Mouse (Mus musculus) intestine, embryonic 15.5 days (tissue): Measurements from ENCODE around the gene Wnt7a. TPM values are rescaled to one million over a fixed set of nuclear protein-coding genes. Genes with fewer than 3 reads are reported as not detected.

ENCODE experiments used
- ATAC-seq: fragments of 200-750 bp; cut with Nextera tagmentation; 2 replicates; pipeline ENCODE4 v1.8.0; 2017; ENCODE audit warnings: moderate TSS enrichment, moderate library complexity
- H3K27ac ChIP-seq: fragments of 300-500 bp; sonication (generic); 2 replicates; pipeline ENCODE4 v1.5.1; 2015; ENCODE audit warnings: mild to moderate bottlenecking, inconsistent platforms
- H3K27me3 ChIP-seq: fragments of 300-500 bp; sonication (generic); replicated peaks from 2 replicates; pipeline ENCODE4 v1.6.1; 2015; ENCODE audit warnings: inconsistent platforms
- H3K36me3 ChIP-seq: fragments of 300-500 bp; sonication (generic); 2 replicates; pipeline ENCODE4 v1.6.1; 2015; ENCODE audit warnings: inconsistent platforms
- H3K4me1 ChIP-seq: fragments of 300-500 bp; sonication (generic); replicated peaks from 2 replicates; pipeline ENCODE4 v1.6.1; 2015; ENCODE audit warnings: inconsistent platforms
- H3K4me2 ChIP-seq: fragments of 300-500 bp; sonication (generic); replicated peaks from 2 replicates; pipeline ENCODE4 v1.6.1; 2015; ENCODE audit warnings: mild to moderate bottlenecking, inconsistent platforms
- H3K4me3 ChIP-seq: fragments of 300-500 bp; sonication (generic); replicated peaks from 2 replicates; pipeline ENCODE4 v1.5.1; 2015; ENCODE audit warnings: inconsistent platforms
- H3K9ac ChIP-seq: fragments of 300-500 bp; sonication (generic); 2 replicates; pipeline ENCODE4 v1.6.1; 2015; ENCODE audit warnings: inconsistent platforms
- H3K9me3 ChIP-seq: fragments of 300-500 bp; sonication (generic); 2 replicates; pipeline ENCODE4 v1.6.1; 2016; ENCODE audit warnings: inconsistent platforms
- WGBS: fragments of 180-500 bp; shearing (Covaris S2); methylation state at CpG from one replicate; pipeline ENCODE4 v1.1.7; 2015; 5-methylcytosine and 5-hydroxymethylcytosine counted together
- polyA plus RNA-seq: library from polyadenylated mRNA; unstranded; fragments of >200 nt; fragmentation: Nextera tagmentation; extraction: Ambion mirVana; gene quantifications from 2 replicates; pipeline ENCODE4 v1.2.1, GENCODE M21; 2015

Wnt7a gene
- polyA plus RNA-seq, 1 experiment from 2014 or later = not detected

DNA sequence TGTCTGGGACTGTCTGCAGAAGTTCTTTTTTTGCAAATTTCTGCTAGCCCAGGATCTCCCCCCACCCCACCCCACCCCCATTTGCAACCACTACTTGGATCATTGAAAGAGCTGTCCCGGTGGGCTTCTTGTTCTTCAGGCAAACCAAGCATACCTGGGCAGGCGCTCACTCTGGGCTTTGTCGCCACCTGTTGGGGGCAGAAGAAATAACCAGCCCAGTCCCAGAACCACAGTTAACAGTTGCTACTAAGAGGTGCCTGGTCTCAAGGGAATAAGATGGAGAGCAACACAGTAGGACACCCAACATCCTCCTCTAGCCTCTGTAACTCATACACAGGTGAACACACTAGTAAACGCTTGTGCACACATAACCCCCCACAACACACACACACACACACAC is 3.7 kb upstream of the Wnt7a start:
- Histone ChIP-seq H3K4me3 (no peak overlapping the region), H3K4me1 (peaks cover 12% of the 10 kb centered on the region), H3K27me3 (peaks cover 67% of the 10 kb centered on the region), H3K4me2 (no peak overlapping the region), H3K27ac (no peak overlapping the region), H3K9me3 (no peaks in the 10 kb centered on the region), H3K36me3 (no peaks in the 10 kb centered on the region), H3K9ac (no peak overlapping the region)
- 3% methylated on average over 4 of the region's 4 CpGs for WGBS
- no peak for ATAC-seq

DNA sequence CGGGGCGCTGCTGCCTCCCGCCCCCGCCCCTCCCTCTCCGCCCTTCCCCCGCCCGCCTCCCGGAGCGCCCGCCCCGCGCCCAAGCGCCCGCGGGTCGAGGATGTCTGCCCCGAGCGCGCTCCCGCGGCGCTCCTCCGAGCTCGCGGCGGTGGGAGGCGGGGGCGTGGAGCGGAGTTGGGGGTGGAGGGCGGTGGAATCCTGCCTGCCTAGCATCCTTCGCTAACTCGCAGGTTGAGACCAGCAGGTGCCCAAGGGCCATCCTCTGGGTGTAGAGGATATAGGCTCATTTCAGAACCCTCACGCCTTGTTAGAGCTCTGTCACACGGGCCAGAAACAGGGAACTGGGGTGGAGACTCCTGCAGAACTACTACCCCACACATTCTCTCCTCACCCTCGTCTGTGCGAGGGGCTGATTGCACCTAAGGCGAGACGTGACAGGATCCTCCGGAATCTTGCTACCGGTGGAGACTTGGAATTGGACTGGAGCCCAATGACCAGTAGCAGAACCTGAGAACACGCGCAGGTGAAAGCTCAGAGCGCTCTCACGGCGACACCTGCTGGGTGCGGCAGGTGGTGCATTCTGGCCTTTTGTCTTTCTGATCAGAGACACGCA is 312 bp upstream of the Wnt7a start:
- WGBS = under 1% methylated on average over 33 of the region's 47 CpGs
- Histone ChIP-seq H3K4me1 (peaks cover 17% of the 10 kb centered on the region), H3K9ac (no peak overlapping the region), H3K4me3 (peak overlapping the region; percentile 41), H3K36me3 (no peaks in the 10 kb centered on the region), H3K27ac (no peak overlapping the region), H3K9me3 (no peaks in the 10 kb centered on the region), H3K27me3 (peaks cover 83% of the 10 kb centered on the region), H3K4me2 (peak overlapping the region; percentile 90)
- ATAC-seq = peak; percentile 49; the same call in 1 of the 2 replicates

DNA sequence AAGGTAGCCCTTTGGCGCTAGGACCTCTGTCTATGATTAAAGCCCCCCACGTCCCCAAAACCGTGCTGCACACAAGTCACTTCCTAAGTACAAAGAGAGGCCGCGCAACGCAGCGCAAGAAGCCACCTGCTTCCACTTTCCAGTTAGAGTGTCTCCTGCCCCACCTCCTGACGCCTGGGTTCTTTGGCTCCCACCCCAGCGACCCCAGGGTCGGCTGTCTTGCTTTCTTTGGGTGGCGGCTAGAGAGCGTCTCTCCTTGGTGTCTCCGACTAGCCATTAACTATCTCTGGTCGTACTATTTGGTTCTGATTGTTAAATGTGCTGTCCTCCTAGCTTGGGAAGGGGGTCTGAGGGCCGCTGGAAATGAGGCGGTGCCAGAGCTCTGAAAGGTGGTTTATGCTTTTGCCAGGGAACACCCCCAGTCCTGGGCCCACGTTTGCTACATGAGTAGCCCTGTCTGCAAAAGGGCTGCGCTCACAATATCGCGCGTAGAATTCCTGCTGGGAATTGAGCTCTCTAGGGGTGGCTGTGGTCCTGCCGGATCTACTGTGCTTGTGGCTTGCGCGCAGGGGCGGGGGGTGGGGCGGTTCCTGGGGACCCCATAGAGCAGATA is 889 bp downstream of the Wnt7a start:
- H3K4me1 ChIP-seq = peaks cover 17% of the 10 kb centered on the region
- no peaks in the 10 kb centered on the region for H3K9me3 ChIP-seq
- no peak overlapping the region for H3K9ac ChIP-seq
- under 1% methylated on average over 26 of the region's 26 CpGs for WGBS
- no peak for ATAC-seq
- peaks cover 76% of the 10 kb centered on the region for H3K27me3 ChIP-seq
- no peaks in the 10 kb centered on the region for H3K36me3 ChIP-seq
- H3K4me3 ChIP-seq = peak overlapping the region; percentile 20; the same call in 1 of the 2 replicates
- no peak overlapping the region for H3K27ac ChIP-seq
- peak overlapping the region; percentile 90 for H3K4me2 ChIP-seq

DNA sequence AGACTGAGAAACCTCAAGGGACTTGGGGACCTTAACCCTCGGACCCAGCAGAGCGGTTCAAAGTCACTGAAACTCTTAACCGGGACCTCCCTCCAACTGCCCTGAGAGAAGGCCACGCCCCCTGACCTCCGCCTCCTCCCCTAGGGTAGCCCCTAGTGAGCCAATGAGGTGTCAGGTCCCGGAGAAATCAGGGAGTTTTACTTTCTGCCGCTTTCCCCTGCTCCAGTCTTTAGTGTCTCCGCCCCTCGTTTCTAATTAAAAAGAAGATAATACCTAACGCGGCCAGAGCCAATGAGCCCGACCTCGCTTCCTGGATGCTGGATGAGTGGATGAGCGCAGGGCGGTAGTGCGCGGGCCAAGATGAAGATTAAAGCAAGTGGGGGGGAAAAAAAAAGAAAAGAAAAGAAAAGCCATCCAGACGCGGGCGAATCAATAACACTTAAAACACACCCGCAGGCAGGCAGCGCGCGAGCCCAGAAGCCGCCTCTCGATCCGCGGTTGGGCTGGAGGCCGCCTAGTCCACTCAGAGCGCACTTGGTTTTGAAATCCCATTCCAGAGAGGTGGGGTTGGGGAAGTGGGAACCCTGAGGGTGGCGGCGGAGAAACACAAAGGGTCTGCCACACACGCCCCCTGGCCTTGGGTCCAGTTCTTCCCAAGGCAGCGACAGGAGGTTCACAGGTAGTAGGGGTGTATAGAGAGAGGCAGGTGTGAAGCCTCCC is 1.6 kb downstream of the Wnt7a start:
- H3K4me2 ChIP-seq = peak overlapping the region; percentile 44
- peaks cover 77% of the 10 kb centered on the region for H3K27me3 ChIP-seq
- peak overlapping the region; percentile 20 for H3K4me3 ChIP-seq
- no peak for ATAC-seq
- H3K9ac ChIP-seq = no peak overlapping the region
- H3K27ac ChIP-seq = no peak overlapping the region
- no peaks in the 10 kb centered on the region for H3K36me3 ChIP-seq
- H3K4me1 ChIP-seq = peaks cover 17% of the 10 kb centered on the region
- no peaks in the 10 kb centered on the region for H3K9me3 ChIP-seq
- WGBS = under 1% methylated on average over 34 of the region's 34 CpGs

DNA sequence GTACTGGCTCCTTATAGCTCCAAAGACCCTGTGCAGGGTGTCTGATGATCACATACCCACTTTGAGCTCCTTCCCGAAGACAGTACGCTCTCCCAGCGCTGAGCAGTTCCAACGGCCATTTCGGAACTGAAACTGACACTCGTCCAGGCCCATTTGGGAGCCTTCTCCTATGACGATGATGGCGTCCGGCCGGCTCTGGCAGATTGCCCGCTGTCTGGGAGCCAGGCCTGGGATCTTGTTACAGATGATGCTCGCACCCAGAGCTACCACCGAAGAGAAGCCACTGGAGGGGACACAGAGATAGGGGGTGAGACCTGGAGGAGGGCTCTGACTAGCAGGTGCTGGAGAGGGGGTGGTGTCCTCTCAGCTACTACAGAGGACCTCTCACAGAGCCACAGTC is 2.5 kb downstream of the Wnt7a start:
- Histone ChIP-seq H3K9me3 (no peaks in the 10 kb centered on the region), H3K27ac (no peak overlapping the region), H3K9ac (no peak overlapping the region), H3K4me3 (no peak overlapping the region), H3K4me1 (peaks cover 17% of the 10 kb centered on the region), H3K36me3 (no peaks in the 10 kb centered on the region), H3K27me3 (peaks cover 77% of the 10 kb centered on the region), H3K4me2 (no peak overlapping the region)
- 84% methylated on average over 13 of the region's 13 CpGs for WGBS
- no peak for ATAC-seq

DNA sequence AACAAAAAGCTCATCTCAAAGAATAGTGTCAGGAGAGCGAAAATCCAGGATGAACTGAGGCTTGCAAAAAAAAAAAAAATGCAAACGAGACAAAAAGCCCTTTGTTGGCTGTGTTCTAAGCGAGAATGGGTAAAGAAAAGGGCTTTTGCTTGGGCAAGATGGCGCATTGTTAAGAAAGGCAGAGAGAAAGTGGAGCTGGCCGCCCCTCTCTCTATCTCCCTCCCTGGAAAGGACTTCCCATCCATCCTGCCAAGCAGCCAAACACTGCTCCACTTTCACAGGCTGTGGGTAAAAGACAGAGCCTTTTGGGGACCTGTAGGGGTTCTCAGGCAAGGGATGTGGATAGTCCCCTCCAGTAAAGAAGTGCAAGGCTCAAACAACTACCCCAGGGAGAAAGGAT is 9.6 kb downstream of the Wnt7a start:
- WGBS = 58% methylated on average over 5 of the region's 5 CpGs
- ATAC-seq = no peak
- H3K27me3 ChIP-seq = peaks cover 15% of the 10 kb centered on the region
- no peaks in the 10 kb centered on the region for H3K9me3 ChIP-seq
- no peak overlapping the region for H3K9ac ChIP-seq
- no peak overlapping the region for H3K4me2 ChIP-seq
- no peak overlapping the region for H3K4me3 ChIP-seq
- H3K36me3 ChIP-seq = no peaks in the 10 kb centered on the region
- H3K27ac ChIP-seq = no peak overlapping the region
- H3K4me1 ChIP-seq = no peaks in the 10 kb centered on the region

DNA sequence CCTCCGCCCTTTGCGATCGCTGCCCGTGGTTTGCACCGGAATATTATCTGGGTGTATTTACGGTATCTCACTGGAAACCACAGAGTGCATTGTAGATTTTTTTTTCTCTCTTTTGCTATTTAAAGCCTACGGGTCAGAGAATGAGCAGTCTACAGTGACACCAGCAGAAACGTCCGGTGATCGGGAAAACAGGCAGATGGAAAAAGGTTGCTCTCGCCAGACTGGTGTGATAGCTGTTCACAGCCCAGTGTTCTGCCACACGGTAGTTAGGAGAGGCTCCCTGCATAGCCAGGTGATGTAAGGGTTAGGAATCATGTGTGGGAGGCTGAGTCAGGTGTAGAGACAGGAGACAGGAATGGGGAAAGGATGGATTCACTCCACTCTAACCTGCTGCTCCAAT is 10.6 kb downstream of the Wnt7a start:
- ATAC-seq = no peak
- Histone ChIP-seq H3K27me3 (peaks cover 15% of the 10 kb centered on the region), H3K27ac (no peak overlapping the region), H3K4me3 (no peak overlapping the region), H3K4me1 (no peaks in the 10 kb centered on the region), H3K4me2 (no peak overlapping the region), H3K36me3 (no peaks in the 10 kb centered on the region), H3K9ac (no peak overlapping the region), H3K9me3 (no peaks in the 10 kb centered on the region)
- 69% methylated on average over 12 of the region's 12 CpGs for WGBS

DNA sequence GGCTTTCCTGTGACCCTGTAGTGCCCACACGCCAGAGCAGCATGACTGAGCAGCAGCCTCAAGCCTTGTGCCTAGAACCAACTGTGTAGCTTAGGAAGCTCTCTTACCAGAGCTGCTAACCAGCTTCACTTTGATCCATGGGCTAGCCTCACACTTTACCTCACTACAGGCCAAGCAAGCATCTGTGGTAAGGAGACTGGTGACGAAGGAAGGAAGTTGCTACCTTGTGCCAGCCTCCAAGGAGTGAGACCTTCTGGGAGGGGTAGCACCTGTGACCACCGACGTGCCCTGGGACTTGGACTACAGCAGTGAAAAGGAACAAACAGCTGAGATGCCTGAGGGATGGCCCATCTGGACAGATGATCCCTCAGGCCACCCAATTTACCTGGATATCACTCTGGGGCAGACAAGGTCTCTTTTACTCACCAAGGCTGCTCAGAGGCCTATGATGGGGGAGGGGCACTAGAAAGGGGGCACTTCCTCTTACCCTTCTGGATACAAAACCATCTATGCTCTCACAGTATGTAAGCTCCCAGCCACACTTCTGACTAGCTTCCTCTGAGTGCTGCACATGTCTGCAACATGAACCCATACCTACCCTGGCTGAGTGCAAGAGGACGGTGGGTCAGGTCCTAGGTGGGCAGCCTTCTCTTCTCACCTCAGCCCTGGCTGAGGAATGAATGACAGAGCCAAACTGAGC is 18.5 kb downstream of the Wnt7a start:
- H3K27ac ChIP-seq = no peak overlapping the region
- no peak for ATAC-seq
- no peak overlapping the region for H3K4me2 ChIP-seq
- no peaks in the 10 kb centered on the region for H3K9me3 ChIP-seq
- no peaks in the 10 kb centered on the region; the same call in 1 of the 2 replicates for H3K27me3 ChIP-seq
- H3K36me3 ChIP-seq = no peaks in the 10 kb centered on the region
- no peak overlapping the region for H3K4me3 ChIP-seq
- H3K4me1 ChIP-seq = no peaks in the 10 kb centered on the region
- WGBS = 81% methylated on average over 5 of the region's 5 CpGs
- H3K9ac ChIP-seq = no peak overlapping the region

DNA sequence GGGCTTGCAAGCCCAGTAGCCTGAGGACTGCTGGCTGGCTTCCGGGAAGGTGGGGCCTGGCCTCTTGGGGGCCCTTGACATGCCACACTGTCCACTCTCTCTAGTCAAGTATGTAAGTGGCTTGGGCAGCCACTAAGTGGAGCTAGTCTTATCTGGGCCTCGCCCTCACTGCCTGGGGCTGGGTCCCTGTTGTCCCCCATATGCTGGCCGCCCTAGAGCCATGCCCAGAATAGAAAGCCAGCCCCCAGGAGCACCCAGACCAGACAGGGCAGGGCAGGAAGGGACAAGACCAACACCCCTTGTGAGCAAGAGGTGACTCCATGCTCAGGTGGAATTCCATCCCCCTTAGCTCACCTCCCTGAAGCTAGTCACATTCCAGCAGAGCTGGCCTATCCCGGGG is 22.0 kb downstream of the Wnt7a start:
- WGBS = 58% methylated on average over 4 of the region's 4 CpGs
- Histone ChIP-seq H3K4me2 (no peak overlapping the region), H3K27me3 (no peaks in the 10 kb centered on the region), H3K36me3 (no peaks in the 10 kb centered on the region), H3K4me1 (no peaks in the 10 kb centered on the region), H3K9me3 (no peaks in the 10 kb centered on the region), H3K27ac (no peak overlapping the region), H3K9ac (no peak overlapping the region), H3K4me3 (no peak overlapping the region)
- no peak for ATAC-seq

DNA sequence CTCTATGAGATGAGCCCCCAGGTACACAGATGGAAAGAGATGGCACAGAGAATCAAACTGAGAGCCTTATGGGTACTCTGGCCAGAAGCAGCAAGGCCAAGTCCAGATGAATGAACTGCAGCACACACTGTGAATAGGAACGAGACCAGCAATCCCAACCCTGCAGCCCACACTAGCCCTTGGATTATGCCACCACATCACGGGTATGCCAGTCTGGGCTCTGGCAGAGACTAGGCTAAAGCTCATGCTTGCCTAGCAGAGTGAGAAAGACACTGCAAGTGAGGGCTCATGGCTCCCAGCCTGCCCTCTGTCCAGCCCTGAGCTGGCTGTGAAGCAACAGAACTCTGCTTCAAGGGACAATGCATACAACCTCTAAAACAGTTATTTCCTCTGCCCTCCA is 26.7 kb downstream of the Wnt7a start:
- no peak overlapping the region for H3K4me2 ChIP-seq
- no peak overlapping the region for H3K4me3 ChIP-seq
- H3K36me3 ChIP-seq = no peaks in the 10 kb centered on the region
- H3K4me1 ChIP-seq = no peaks in the 10 kb centered on the region
- H3K9ac ChIP-seq = no peak overlapping the region
- no peaks in the 10 kb centered on the region for H3K9me3 ChIP-seq
- WGBS = 92% methylated on average over 2 of the region's 2 CpGs
- no peak overlapping the region for H3K27ac ChIP-seq
- ATAC-seq = no peak
- no peaks in the 10 kb centered on the region; the same call in 1 of the 2 replicates for H3K27me3 ChIP-seq

DNA sequence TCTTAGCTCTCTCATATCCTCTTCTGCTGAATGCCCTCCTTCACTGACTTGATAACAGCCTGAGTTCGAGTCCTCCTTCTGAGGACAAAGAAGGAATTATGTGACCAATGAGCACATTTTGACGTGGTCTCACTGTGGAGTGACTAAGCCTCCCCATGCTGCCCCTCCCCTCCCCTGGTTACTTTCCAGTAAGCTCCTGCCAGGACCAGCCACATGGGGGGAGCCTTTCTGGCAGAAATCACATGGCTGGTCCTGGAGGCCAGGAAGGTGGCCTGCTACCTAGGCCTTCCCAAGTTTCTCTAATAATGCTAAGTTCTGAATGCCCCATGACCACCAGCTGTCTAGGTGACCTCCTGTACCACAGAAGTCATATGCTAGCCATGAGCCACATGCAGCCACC is 27.3 kb downstream of the Wnt7a start:
- WGBS = 69% methylated on average over 2 of the region's 2 CpGs
- H3K9me3 ChIP-seq = no peaks in the 10 kb centered on the region
- H3K4me3 ChIP-seq = no peak overlapping the region
- H3K27ac ChIP-seq = no peak overlapping the region
- no peaks in the 10 kb centered on the region; the same call in 1 of the 2 replicates for H3K27me3 ChIP-seq
- no peak overlapping the region for H3K9ac ChIP-seq
- no peaks in the 10 kb centered on the region for H3K4me1 ChIP-seq
- no peaks in the 10 kb centered on the region for H3K36me3 ChIP-seq
- H3K4me2 ChIP-seq = no peak overlapping the region
- no peak for ATAC-seq

DNA sequence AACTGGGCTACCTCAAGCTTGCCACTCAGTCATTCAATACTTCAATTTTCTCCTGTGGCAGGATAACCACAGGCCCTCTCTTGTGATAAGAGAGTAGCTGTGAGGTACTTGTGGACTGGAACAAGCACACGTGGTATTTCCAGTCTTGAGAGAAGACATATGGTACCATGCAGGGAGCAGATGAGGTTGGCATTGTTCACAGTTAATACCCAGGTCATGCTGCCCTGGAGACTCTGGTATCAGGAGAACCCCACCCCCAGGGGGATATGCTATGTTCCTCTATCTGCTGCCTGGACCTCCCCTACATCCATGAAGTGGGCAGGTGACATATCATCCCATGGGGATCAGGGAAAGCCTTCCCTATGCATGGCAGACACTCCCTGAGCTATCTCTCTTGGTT is 27.9 kb downstream of the Wnt7a start:
- no peak overlapping the region for H3K27ac ChIP-seq
- H3K36me3 ChIP-seq = no peaks in the 10 kb centered on the region
- WGBS = 77% methylated on average over 1 of the region's 1 CpGs
- H3K9ac ChIP-seq = no peak overlapping the region
- ATAC-seq = no peak
- no peaks in the 10 kb centered on the region; the same call in 1 of the 2 replicates for H3K27me3 ChIP-seq
- H3K4me3 ChIP-seq = no peak overlapping the region
- H3K4me2 ChIP-seq = no peak overlapping the region
- no peaks in the 10 kb centered on the region for H3K4me1 ChIP-seq
- H3K9me3 ChIP-seq = no peaks in the 10 kb centered on the region
